Mouse (Mus musculus): ENCODE measurements around the gene Nt5c2. TPM values are rescaled to one million over a fixed set of nuclear protein-coding genes. Genes with fewer than 3 reads are reported as not detected.

Nt5c2 gene
- polyA plus RNA-seq, 1 experiment from 2014 or later, result 142 TPM

DNA sequence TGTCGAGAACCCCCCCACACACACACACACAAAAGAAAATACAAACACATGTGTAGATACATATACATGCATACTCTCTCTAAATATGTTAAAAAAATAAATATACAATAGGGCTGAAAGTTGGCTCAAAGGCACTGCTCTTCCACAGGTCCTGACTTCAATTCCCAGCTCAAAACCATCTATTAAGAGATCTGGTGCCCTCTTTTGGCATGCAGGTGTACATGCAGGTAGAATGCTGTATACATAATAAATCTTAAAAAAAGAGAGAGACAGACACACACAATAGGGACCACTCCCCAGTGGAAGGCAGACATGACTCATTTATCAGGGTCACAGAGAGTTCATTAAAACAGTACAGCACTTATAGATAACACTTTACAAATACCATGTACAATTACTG is 31.4 kb upstream of the Nt5c2 start:
- Histone ChIP-seq H3K4me2 (ENCODE audit: low read depth, low read length) (no peak overlapping the region), H3K9ac (ENCODE audit: low read length) (no peak overlapping the region), H3K27ac (ENCODE audit: low read length) (no peak overlapping the region), H3K4me3 (ENCODE audit: low read length) (no peak overlapping the region), H3K27me3 (ENCODE audit: control insufficient read depth, insufficient read depth, low read length) (no peaks in the 10 kb centered on the region), H3K36me3 (ENCODE audit: control insufficient read depth, insufficient read depth) (peaks cover 14% of the 10 kb centered on the region), H3K9me3 (replicated peaks; ENCODE audit: control insufficient read depth, low read length) (no peaks in the 10 kb centered on the region), H3K4me1 (ENCODE audit: control insufficient read depth, insufficient read depth, low read length) (peaks cover 11% of the 10 kb centered on the region)
- WGBS, result 92% methylated on average over 1 of the region's 1 CpGs
- ATAC-seq (replicated peaks; ENCODE audit: extremely low read depth, insufficient read depth, low FRiP score), result no peak

DNA sequence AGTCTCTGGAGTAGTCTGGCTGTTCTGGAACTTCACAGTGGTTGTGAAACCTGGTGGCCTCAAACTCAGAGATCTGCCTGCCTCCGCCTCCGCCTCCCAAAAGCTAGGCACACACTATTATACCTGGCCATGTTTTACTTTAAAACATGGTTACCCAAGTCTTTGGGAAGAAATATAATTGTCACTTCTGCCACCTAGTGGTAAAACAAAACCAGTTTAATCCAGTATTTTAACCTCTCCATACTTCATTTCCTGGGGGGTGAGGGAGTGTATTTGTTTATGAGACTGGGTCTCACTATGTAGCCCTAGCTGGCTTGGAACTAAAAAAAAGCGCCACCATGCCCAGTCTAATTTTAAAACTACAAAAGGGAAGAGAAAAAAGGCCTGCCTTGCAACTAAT is 28.7 kb upstream of the Nt5c2 start:
- no peak overlapping the region for H3K9ac ChIP-seq (ENCODE audit: low read length)
- no peak overlapping the region for H3K27ac ChIP-seq (ENCODE audit: low read length)
- H3K4me3 ChIP-seq (ENCODE audit: low read length), result no peak overlapping the region
- H3K9me3 ChIP-seq (replicated peaks; ENCODE audit: control insufficient read depth, low read length), result no peaks in the 10 kb centered on the region
- H3K4me2 ChIP-seq (ENCODE audit: low read depth, low read length), result no peak overlapping the region
- H3K27me3 ChIP-seq (ENCODE audit: control insufficient read depth, insufficient read depth, low read length), result no peaks in the 10 kb centered on the region
- peaks cover 21% of the 10 kb centered on the region for H3K36me3 ChIP-seq (ENCODE audit: control insufficient read depth, insufficient read depth)
- WGBS, result 79% methylated on average over 3 of the region's 3 CpGs
- ATAC-seq (replicated peaks; ENCODE audit: extremely low read depth, insufficient read depth, low FRiP score), result no peak
- no peaks in the 10 kb centered on the region for H3K4me1 ChIP-seq (ENCODE audit: control insufficient read depth, insufficient read depth, low read length)

DNA sequence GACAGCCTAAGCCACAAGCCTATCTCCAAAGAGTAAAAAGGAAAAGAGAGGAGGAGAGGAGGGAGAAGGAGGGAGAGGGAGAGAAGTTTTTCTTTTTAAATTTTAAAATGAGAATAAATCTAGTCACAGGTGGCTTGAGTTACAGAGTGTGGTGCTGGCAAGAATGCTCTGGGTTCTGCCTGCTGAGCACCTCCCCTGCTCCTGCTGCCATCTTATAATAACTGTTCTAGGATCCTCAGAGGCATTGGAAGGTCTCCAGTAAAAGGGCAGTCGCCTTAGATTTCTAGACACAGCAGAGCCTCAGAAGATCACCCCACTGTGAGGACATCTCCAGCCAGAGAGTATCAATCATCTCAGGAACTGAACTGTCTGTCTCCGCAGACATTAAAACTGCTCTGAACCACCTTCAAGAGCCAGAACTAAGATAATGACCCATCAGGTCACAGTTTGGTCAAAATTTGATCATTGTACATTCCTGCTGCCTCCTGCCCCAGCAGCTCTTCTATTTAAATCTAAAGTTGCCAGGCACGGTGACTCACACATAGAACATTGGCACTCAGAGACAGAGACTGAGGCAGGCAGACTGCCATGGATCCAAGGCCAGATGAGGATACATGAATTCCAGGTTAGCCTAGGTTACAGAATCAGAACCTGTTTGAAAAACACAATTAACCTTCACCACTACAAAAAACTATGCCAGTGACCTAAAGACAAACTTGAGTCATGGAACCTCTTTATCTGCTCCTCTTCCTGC is 25.9 kb upstream of the Nt5c2 start:
- no peak overlapping the region for H3K4me3 ChIP-seq (ENCODE audit: low read length)
- H3K27ac ChIP-seq (ENCODE audit: low read length), result no peak overlapping the region
- no peak overlapping the region for H3K4me2 ChIP-seq (ENCODE audit: low read depth, low read length)
- H3K36me3 ChIP-seq (ENCODE audit: control insufficient read depth, insufficient read depth), result peaks cover 20% of the 10 kb centered on the region
- no peaks in the 10 kb centered on the region for H3K27me3 ChIP-seq (ENCODE audit: control insufficient read depth, insufficient read depth, low read length)
- 75% methylated on average over 3 of the region's 3 CpGs for WGBS
- no peak overlapping the region for H3K9ac ChIP-seq (ENCODE audit: low read length)
- no peaks in the 10 kb centered on the region for H3K9me3 ChIP-seq (replicated peaks; ENCODE audit: control insufficient read depth, low read length)
- ATAC-seq (replicated peaks; ENCODE audit: extremely low read depth, insufficient read depth, low FRiP score), result no peak
- no peaks in the 10 kb centered on the region for H3K4me1 ChIP-seq (ENCODE audit: control insufficient read depth, insufficient read depth, low read length)

DNA sequence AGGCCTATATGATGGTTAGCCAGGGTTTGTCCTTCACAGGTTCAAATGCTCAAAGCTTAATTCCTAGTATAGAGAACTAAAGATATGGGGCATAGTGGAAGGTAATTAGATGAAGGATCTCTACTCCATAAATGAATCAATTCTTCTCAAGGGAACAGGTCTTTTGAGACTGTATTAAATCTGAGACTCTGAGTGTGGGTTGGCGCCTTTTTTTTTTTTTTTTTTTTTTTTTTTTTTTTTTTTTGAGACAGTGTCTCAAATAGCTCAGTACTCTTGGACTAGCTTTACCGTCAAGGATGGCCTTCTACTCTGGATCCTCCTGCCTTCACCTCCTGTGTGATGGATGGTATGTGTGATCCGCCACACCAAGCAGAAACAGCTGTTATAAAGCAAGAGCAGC is 21.6 kb upstream of the Nt5c2 start:
- Histone ChIP-seq H3K4me1 (ENCODE audit: control insufficient read depth, insufficient read depth, low read length) (no peaks in the 10 kb centered on the region), H3K9ac (ENCODE audit: low read length) (no peak overlapping the region), H3K36me3 (ENCODE audit: control insufficient read depth, insufficient read depth) (peaks cover 20% of the 10 kb centered on the region), H3K4me2 (ENCODE audit: low read depth, low read length) (no peak overlapping the region), H3K9me3 (replicated peaks; ENCODE audit: control insufficient read depth, low read length) (no peaks in the 10 kb centered on the region), H3K27me3 (ENCODE audit: control insufficient read depth, insufficient read depth, low read length) (no peaks in the 10 kb centered on the region), H3K4me3 (ENCODE audit: low read length) (no peak overlapping the region), H3K27ac (ENCODE audit: low read length) (no peak overlapping the region)
- WGBS, result 85% methylated on average over 3 of the region's 3 CpGs
- no peak for ATAC-seq (replicated peaks; ENCODE audit: extremely low read depth, insufficient read depth, low FRiP score)

DNA sequence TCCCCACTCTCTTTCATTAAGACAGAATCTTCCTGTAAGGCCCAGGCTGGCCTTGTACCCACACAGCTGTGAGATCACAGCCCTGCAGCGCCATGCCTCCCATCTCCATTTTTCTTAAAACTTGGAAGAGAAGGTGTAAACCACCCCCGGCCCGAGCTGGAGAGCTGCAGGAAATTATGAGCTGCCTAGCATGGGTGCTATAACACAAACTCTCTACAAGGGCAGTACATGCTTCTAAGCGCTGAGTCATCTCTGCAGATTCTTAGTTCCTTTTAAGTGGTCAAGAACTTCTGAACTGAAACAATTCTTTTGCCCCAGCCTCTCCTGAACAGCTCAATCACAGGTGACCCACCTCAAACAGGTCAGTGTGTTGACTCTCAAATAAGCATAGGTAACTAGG is 20.0 kb upstream of the Nt5c2 start:
- Histone ChIP-seq H3K4me3 (ENCODE audit: low read length) (no peak overlapping the region), H3K27me3 (ENCODE audit: control insufficient read depth, insufficient read depth, low read length) (no peaks in the 10 kb centered on the region), H3K4me2 (ENCODE audit: low read depth, low read length) (no peak overlapping the region), H3K36me3 (ENCODE audit: control insufficient read depth, insufficient read depth) (peaks cover 19% of the 10 kb centered on the region), H3K9ac (ENCODE audit: low read length) (no peak overlapping the region), H3K27ac (ENCODE audit: low read length) (no peak overlapping the region), H3K9me3 (replicated peaks; ENCODE audit: control insufficient read depth, low read length) (no peaks in the 10 kb centered on the region), H3K4me1 (ENCODE audit: control insufficient read depth, insufficient read depth, low read length) (no peaks in the 10 kb centered on the region)
- no peak for ATAC-seq (replicated peaks; ENCODE audit: extremely low read depth, insufficient read depth, low FRiP score)
- 85% methylated on average over 4 of the region's 4 CpGs for WGBS

DNA sequence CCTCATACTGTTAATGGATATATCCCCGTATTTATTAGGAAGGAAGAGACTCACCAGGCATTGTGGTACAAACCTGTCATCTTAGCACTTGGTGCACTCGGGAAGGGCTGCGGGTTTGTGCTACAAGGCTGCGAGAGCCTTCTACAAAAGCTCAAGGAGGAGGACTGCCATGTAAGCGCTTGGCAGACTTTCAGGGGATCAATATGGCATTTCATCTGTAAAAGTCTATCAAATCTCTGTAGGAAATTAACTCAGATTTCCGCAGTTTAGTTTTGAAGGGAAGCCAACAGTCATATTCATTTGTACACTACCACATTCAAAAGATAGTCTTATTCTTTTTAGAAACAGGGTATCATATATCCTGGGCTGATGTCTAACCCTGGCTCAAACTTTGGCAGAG is 16.8 kb upstream of the Nt5c2 start:
- Histone ChIP-seq H3K9me3 (replicated peaks; ENCODE audit: control insufficient read depth, low read length) (no peaks in the 10 kb centered on the region), H3K4me2 (ENCODE audit: low read depth, low read length) (no peak overlapping the region), H3K27ac (ENCODE audit: low read length) (no peak overlapping the region), H3K27me3 (ENCODE audit: control insufficient read depth, insufficient read depth, low read length) (no peaks in the 10 kb centered on the region), H3K4me1 (ENCODE audit: control insufficient read depth, insufficient read depth, low read length) (no peaks in the 10 kb centered on the region), H3K36me3 (ENCODE audit: control insufficient read depth, insufficient read depth) (peaks cover 7% of the 10 kb centered on the region), H3K4me3 (ENCODE audit: low read length) (no peak overlapping the region), H3K9ac (ENCODE audit: low read length) (no peak overlapping the region)
- ATAC-seq (replicated peaks; ENCODE audit: extremely low read depth, insufficient read depth, low FRiP score), result no peak
- WGBS, result 86% methylated on average over 6 of the region's 6 CpGs

DNA sequence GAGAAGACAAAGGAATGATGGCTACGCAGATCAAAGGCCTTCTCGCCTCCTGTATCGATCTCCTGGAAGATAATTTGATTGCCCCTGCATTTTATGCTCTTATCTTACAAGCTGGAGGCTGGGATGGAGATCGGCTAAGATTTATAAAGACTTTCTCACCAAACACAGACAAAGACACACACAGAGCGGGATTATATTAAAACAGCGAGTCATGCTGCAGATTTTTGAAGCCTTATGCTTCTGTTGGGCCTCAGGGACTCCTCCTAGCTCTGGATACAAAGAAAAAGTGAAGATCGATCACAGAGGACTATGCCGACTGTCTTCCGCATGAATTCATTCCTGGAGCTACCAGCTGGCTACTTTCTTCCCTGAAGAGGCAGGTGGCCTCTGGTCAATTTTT is 14.8 kb upstream of the Nt5c2 start:
- ATAC-seq (replicated peaks; ENCODE audit: extremely low read depth, insufficient read depth, low FRiP score), result no peak
- Histone ChIP-seq H3K4me1 (ENCODE audit: control insufficient read depth, insufficient read depth, low read length) (no peaks in the 10 kb centered on the region), H3K9ac (ENCODE audit: low read length) (no peak overlapping the region), H3K27ac (ENCODE audit: low read length) (no peak overlapping the region), H3K36me3 (ENCODE audit: control insufficient read depth, insufficient read depth) (peaks cover 7% of the 10 kb centered on the region), H3K4me2 (ENCODE audit: low read depth, low read length) (no peak overlapping the region), H3K27me3 (ENCODE audit: control insufficient read depth, insufficient read depth, low read length) (no peaks in the 10 kb centered on the region), H3K4me3 (ENCODE audit: low read length) (no peak overlapping the region), H3K9me3 (replicated peaks; ENCODE audit: control insufficient read depth, low read length) (no peaks in the 10 kb centered on the region)
- WGBS, result 86% methylated on average over 9 of the region's 9 CpGs

DNA sequence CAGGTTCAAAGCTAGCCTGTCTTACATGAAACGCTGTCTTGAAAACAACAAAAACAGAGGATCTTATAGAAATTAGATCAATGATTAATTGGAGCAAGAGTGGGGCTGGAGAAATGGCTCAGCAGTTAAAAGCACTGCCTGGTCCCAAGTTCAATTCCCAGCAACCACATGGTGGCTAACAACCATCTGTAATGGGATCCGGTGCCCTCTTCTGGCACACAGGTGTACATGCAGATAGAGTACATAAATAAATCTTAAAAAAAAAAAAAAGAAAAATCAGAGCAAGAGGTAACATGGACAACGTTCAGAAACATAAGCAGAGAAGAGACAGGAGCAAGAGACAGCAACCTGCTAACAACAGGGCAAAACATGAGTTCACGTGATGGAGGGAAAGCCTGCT is 11.6 kb upstream of the Nt5c2 start:
- H3K36me3 ChIP-seq (ENCODE audit: control insufficient read depth, insufficient read depth), result no peaks in the 10 kb centered on the region
- ATAC-seq (replicated peaks; ENCODE audit: extremely low read depth, insufficient read depth, low FRiP score), result no peak
- 82% methylated on average over 4 of the region's 4 CpGs for WGBS

DNA sequence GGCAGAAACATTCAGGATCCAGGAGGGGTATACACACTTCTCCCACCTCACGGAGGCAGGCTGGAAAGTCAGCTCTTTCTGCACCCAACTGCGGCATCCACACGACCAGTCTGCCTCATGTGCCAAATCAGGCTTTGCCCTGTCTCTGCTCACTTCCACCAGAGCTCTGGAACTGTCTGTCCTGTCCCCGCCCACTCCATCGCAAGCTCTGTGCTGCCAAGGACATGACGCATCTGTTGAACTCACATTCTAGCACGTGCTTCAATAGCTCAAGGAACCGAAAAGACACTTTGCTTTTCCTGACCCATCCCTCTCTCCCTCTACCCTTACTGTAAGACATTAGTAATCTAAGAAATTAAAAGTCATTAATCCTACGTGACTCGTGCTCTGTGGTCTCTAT is 10.0 kb upstream of the Nt5c2 start:
- peaks cover 2% of the 10 kb centered on the region; the same call in 1 of the 2 replicates for H3K27me3 ChIP-seq (ENCODE audit: control insufficient read depth, insufficient read depth, low read length)
- no peak overlapping the region for H3K9ac ChIP-seq (ENCODE audit: low read length)
- 48% methylated on average over 10 of the region's 10 CpGs for WGBS
- no peak overlapping the region for H3K4me3 ChIP-seq (ENCODE audit: low read length)
- H3K4me1 ChIP-seq (ENCODE audit: control insufficient read depth, insufficient read depth, low read length), result no peaks in the 10 kb centered on the region
- no peak overlapping the region for H3K27ac ChIP-seq (ENCODE audit: low read length)
- H3K9me3 ChIP-seq (replicated peaks; ENCODE audit: control insufficient read depth, low read length), result no peaks in the 10 kb centered on the region
- no peak overlapping the region for H3K4me2 ChIP-seq (ENCODE audit: low read depth, low read length)
- no peaks in the 10 kb centered on the region for H3K36me3 ChIP-seq (ENCODE audit: control insufficient read depth, insufficient read depth)
- ATAC-seq (replicated peaks; ENCODE audit: extremely low read depth, insufficient read depth, low FRiP score), result no peak

More for the DNA sequence above, 11.6 kb upstream of the Nt5c2 start:
- no peak overlapping the region for H3K4me2 ChIP-seq (ENCODE audit: low read depth, low read length)
- H3K9ac ChIP-seq (ENCODE audit: low read length), result no peak overlapping the region
- H3K27ac ChIP-seq (ENCODE audit: low read length), result no peak overlapping the region
- 0 out of 2 replicates have a peak, but pooled peaks cover 2% of the 10 kb centered on the region for H3K27me3 ChIP-seq (ENCODE audit: control insufficient read depth, insufficient read depth, low read length)
- no peaks in the 10 kb centered on the region for H3K9me3 ChIP-seq (replicated peaks; ENCODE audit: control insufficient read depth, low read length)
- H3K4me1 ChIP-seq (ENCODE audit: control insufficient read depth, insufficient read depth, low read length), result no peaks in the 10 kb centered on the region
- no peak overlapping the region for H3K4me3 ChIP-seq (ENCODE audit: low read length)
